Mouse (Mus musculus): ENCODE measurements around the gene Ap1m2. TPM values are rescaled to one million over a fixed set of nuclear protein-coding genes. Genes with fewer than 3 reads are reported as not detected.

Gene Ap1m2
- polyA plus RNA-seq, 1 experiment from 2014 or later: 9.5 TPM

Other genes with a start within 250 kb of the Ap1m2 start
- 0.68 and 1.5 TPM in 2 replicates for gene Zglp1, start 245.2 kb downstream of the Ap1m2 start, polyA plus RNA-seq (2016; fragmentation: Nextera tagmentation; extraction: Ambion mirVana)
- gene Gm49373, start 239.2 kb downstream of the Ap1m2 start, polyA plus RNA-seq (2016; fragmentation: Nextera tagmentation; extraction: Ambion mirVana): 1.2 and 1.3 TPM in 2 replicates
- 52.4 and 56.7 TPM in 2 replicates for gene Fdx1l, start 238.7 kb downstream of the Ap1m2 start, polyA plus RNA-seq (2016; fragmentation: Nextera tagmentation; extraction: Ambion mirVana)
- gene Gm38431, start 220.3 kb downstream of the Ap1m2 start, polyA plus RNA-seq (2016; fragmentation: Nextera tagmentation; extraction: Ambion mirVana): 2.8 and 4.2 TPM in 2 replicates
- gene Raver1, start 220.3 kb downstream of the Ap1m2 start, polyA plus RNA-seq (2016; fragmentation: Nextera tagmentation; extraction: Ambion mirVana): 60.8 and 77.0 TPM in 2 replicates
- gene Tyk2, start 181.1 kb downstream of the Ap1m2 start, polyA plus RNA-seq (2016; fragmentation: Nextera tagmentation; extraction: Ambion mirVana): 15.0 and 16.1 TPM in 2 replicates
- gene Cdc37, start 162.4 kb downstream of the Ap1m2 start, polyA plus RNA-seq (2016; fragmentation: Nextera tagmentation; extraction: Ambion mirVana): 338 and 357 TPM in 2 replicates
- gene Pde4a, start 146.6 kb downstream of the Ap1m2 start, polyA plus RNA-seq (2016; fragmentation: Nextera tagmentation; extraction: Ambion mirVana): 4.8 and 5.6 TPM in 2 replicates
- gene Keap1, start 73.0 kb downstream of the Ap1m2 start, polyA plus RNA-seq (2016; fragmentation: Nextera tagmentation; extraction: Ambion mirVana): 64.7 and 65.2 TPM in 2 replicates
- 0.31 and 0.63 TPM in 2 replicates for gene S1pr5, start 63.9 kb downstream of the Ap1m2 start, polyA plus RNA-seq (2016; fragmentation: Nextera tagmentation; extraction: Ambion mirVana)
- gene Atg4d, start 47.0 kb downstream of the Ap1m2 start, polyA plus RNA-seq (2016; fragmentation: Nextera tagmentation; extraction: Ambion mirVana): 29.8 and 34.9 TPM in 2 replicates
- 18.1 and 22.2 TPM in 2 replicates for gene Kri1, start 24.4 kb downstream of the Ap1m2 start, polyA plus RNA-seq (2016; fragmentation: Nextera tagmentation; extraction: Ambion mirVana)
- 46.1 and 46.9 TPM in 2 replicates for gene Cdkn2d, start 20.9 kb downstream of the Ap1m2 start, polyA plus RNA-seq (2016; fragmentation: Nextera tagmentation; extraction: Ambion mirVana)
- gene Slc44a2, start 8.4 kb upstream of the Ap1m2 start, polyA plus RNA-seq (2016; fragmentation: Nextera tagmentation; extraction: Ambion mirVana): 103 and 110 TPM in 2 replicates
- gene Ilf3, start 55.5 kb upstream of the Ap1m2 start, polyA plus RNA-seq (2016; fragmentation: Nextera tagmentation; extraction: Ambion mirVana): 312 and 313 TPM in 2 replicates
- 46.4 and 48.4 TPM in 2 replicates for gene Qtrt1, start 99.5 kb upstream of the Ap1m2 start, polyA plus RNA-seq (2016; fragmentation: Nextera tagmentation; extraction: Ambion mirVana)
- gene Dnm2, start 112.6 kb upstream of the Ap1m2 start, polyA plus RNA-seq (2016; fragmentation: Nextera tagmentation; extraction: Ambion mirVana): 76.6 and 78.4 TPM in 2 replicates
- gene Tmed1, start 197.9 kb upstream of the Ap1m2 start, polyA plus RNA-seq (2016; fragmentation: Nextera tagmentation; extraction: Ambion mirVana): 108 and 117 TPM in 2 replicates
- 3.4 and 3.9 TPM in 2 replicates for gene AB124611, start 213.8 kb upstream of the Ap1m2 start, polyA plus RNA-seq (2016; fragmentation: Nextera tagmentation; extraction: Ambion mirVana)
- gene Carm1, start 234.6 kb upstream of the Ap1m2 start, polyA plus RNA-seq (2016; fragmentation: Nextera tagmentation; extraction: Ambion mirVana): 72.3 and 82.4 TPM in 2 replicates

Measured in limb, embryonic 12.5 days (tissue).